Mouse (Mus musculus): ENCODE data around the gene Kirrel2. TPM values are rescaled to one million over a fixed set of nuclear protein-coding genes. Genes with fewer than 3 reads are reported as not detected.

Kirrel2 gene
- polyA plus RNA-seq, 1 experiment from 2014 or later: 0.17 TPM

GRCm38 (mm10) chr7:30409789-30410188, 47.7 kb downstream of the Kirrel2 start:
- 79% methylated on average over 2 of the region's 2 CpGs for WGBS

GRCm38 (mm10) chr7:30408639-30409038, 48.9 kb downstream of the Kirrel2 start:
- ATAC-seq (ENCODE audit: insufficient number of reproducible peaks, insufficient read depth, low FRiP score, low TSS enrichment, low read depth): no peak
- Histone ChIP-seq H3K27me3 (0 out of 2 replicates have a peak, but pooled peaks cover 6% of the 10 kb centered on the region), H3K4me2 (no peak overlapping the region), H3K9me3 (peaks cover 6% of the 10 kb centered on the region; the same call in 1 of the 2 replicates), H3K4me1 (no peaks in the 10 kb centered on the region), H3K9ac (no peak overlapping the region), H3K27ac (no peak overlapping the region), H3K36me3 (no peaks in the 10 kb centered on the region), H3K4me3 (no peak overlapping the region)
- 84% methylated on average over 3 of the region's 3 CpGs for WGBS

More at GRCm38 (mm10) chr7:30409789-30410188, 47.7 kb downstream of the Kirrel2 start:
- peaks cover 6% of the 10 kb centered on the region; the same call in 1 of the 2 replicates for H3K9me3 ChIP-seq
- H3K4me3 ChIP-seq: no peak overlapping the region
- H3K4me2 ChIP-seq: no peak overlapping the region
- H3K27ac ChIP-seq: no peak overlapping the region
- H3K9ac ChIP-seq: no peak overlapping the region
- H3K36me3 ChIP-seq: no peaks in the 10 kb centered on the region
- H3K4me1 ChIP-seq: no peaks in the 10 kb centered on the region
- no peak for ATAC-seq (ENCODE audit: insufficient number of reproducible peaks, insufficient read depth, low FRiP score, low TSS enrichment, low read depth)
- 0 out of 2 replicates have a peak, but pooled peaks cover 6% of the 10 kb centered on the region for H3K27me3 ChIP-seq

DNA sequence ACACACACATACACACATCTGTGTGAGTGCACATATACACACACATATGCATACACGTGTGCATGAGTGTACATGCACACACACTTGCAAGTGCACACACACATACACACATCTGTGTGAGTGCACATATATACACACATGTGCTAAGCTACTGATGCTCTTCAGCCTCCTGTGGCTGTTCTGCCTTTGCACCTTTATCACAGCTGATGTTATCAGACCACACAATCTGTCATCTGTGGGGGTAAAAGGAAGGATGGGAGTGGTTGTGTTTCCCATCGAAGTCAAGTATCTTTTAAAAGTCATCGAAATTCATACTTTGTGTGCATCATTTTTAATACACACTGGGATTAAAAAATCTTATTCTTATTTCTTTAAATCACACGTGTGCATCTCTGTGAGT, 55.1 kb downstream of the Kirrel2 start:
- Histone ChIP-seq H3K4me1 (no peaks in the 10 kb centered on the region), H3K27ac (no peak overlapping the region), H3K9ac (no peak overlapping the region), H3K9me3 (peaks cover 6% of the 10 kb centered on the region; the same call in 1 of the 2 replicates), H3K4me3 (no peak overlapping the region), H3K27me3 (no peaks in the 10 kb centered on the region), H3K36me3 (no peaks in the 10 kb centered on the region), H3K4me2 (no peak overlapping the region)
- ATAC-seq (ENCODE audit: insufficient number of reproducible peaks, insufficient read depth, low FRiP score, low TSS enrichment, low read depth): no peak
- WGBS: 69% methylated on average over 4 of the region's 4 CpGs

DNA sequence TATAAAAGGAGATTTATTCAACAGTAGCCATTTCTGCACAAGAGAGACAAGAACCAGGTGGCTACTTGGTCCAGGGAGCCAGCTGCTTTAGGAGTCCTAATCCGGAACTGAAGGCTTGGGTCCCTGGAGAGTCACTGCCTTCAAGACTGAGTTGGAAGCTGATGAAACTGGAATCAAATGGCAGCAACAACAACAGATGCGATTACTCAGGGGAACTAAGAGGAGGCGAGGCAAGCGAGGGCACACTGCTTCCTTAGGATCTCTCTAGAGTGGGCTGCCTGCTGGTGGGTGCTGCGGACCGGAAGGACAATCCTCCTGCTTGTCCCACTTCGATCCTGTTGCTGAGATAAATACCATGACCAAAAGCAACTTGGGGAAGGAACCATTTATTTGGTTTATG, 57.8 kb downstream of the Kirrel2 start:
- no peak for ATAC-seq (ENCODE audit: insufficient number of reproducible peaks, insufficient read depth, low FRiP score, low TSS enrichment, low read depth)
- Histone ChIP-seq H3K9me3 (no peaks in the 10 kb centered on the region), H3K36me3 (no peaks in the 10 kb centered on the region), H3K4me2 (no peak overlapping the region), H3K27me3 (no peaks in the 10 kb centered on the region), H3K27ac (no peak overlapping the region), H3K4me1 (no peaks in the 10 kb centered on the region), H3K9ac (no peak overlapping the region), H3K4me3 (no peak overlapping the region)
- 41% methylated on average over 7 of the region's 7 CpGs for WGBS

Other genes with a start within 250 kb of the Kirrel2 start
- 180 and 201 TPM in 2 replicates for gene Polr2i, start 225.7 kb downstream of the Kirrel2 start, polyA plus RNA-seq (2015; fragmentation: Nextera tagmentation; extraction: Ambion mirVana)
- 213 and 214 TPM in 2 replicates for gene Tbcb, start 225.4 kb downstream of the Kirrel2 start, polyA plus RNA-seq (2015; fragmentation: Nextera tagmentation; extraction: Ambion mirVana)
- gene Ovol3, start 222.0 kb downstream of the Kirrel2 start, polyA plus RNA-seq (2015; fragmentation: Nextera tagmentation; extraction: Ambion mirVana): 0.30 TPM in 1 of 2 replicates, not detected in the other
- gene Thap8, start 177.6 kb downstream of the Kirrel2 start, polyA plus RNA-seq (2015; fragmentation: Nextera tagmentation; extraction: Ambion mirVana): 0.15 and 0.59 TPM in 2 replicates
- gene Wdr62, start 177.3 kb downstream of the Kirrel2 start, polyA plus RNA-seq (2015; fragmentation: Nextera tagmentation; extraction: Ambion mirVana): 6.4 and 8.3 TPM in 2 replicates
- 60.7 and 61.0 TPM in 2 replicates for gene Clip3, start 166.0 kb downstream of the Kirrel2 start, polyA plus RNA-seq (2015; fragmentation: Nextera tagmentation; extraction: Ambion mirVana)
- 91.8 and 104 TPM in 2 replicates for gene Alkbh6, start 149.0 kb downstream of the Kirrel2 start, polyA plus RNA-seq (2015; fragmentation: Nextera tagmentation; extraction: Ambion mirVana)
- 54.6 and 59.4 TPM in 2 replicates for gene Syne4, start 142.9 kb downstream of the Kirrel2 start, polyA plus RNA-seq (2015; fragmentation: Nextera tagmentation; extraction: Ambion mirVana)
- gene E130208F15Rik, start 135.9 kb downstream of the Kirrel2 start, polyA plus RNA-seq (2015; fragmentation: Nextera tagmentation; extraction: Ambion mirVana): 5.1 TPM in 1 of 2 replicates, not detected in the other
- 19.2 and 22.5 TPM in 2 replicates for gene Sdhaf1, start 133.8 kb downstream of the Kirrel2 start, polyA plus RNA-seq (2015; fragmentation: Nextera tagmentation; extraction: Ambion mirVana)
- 5.8 and 7.5 TPM in 2 replicates for gene Lrfn3, start 94.9 kb downstream of the Kirrel2 start, polyA plus RNA-seq (2015; fragmentation: Nextera tagmentation; extraction: Ambion mirVana)
- 38.9 and 40.9 TPM in 2 replicates for gene Tyrobp, start 43.9 kb downstream of the Kirrel2 start, polyA plus RNA-seq (2015; fragmentation: Nextera tagmentation; extraction: Ambion mirVana)
- gene Hcst, start 37.8 kb downstream of the Kirrel2 start, polyA plus RNA-seq (2015; fragmentation: Nextera tagmentation; extraction: Ambion mirVana): 0.72 and 0.91 TPM in 2 replicates
- gene Nfkbid, start 36.0 kb downstream of the Kirrel2 start, polyA plus RNA-seq (2015; fragmentation: Nextera tagmentation; extraction: Ambion mirVana): 1.8 and 2.5 TPM in 2 replicates
- 53.4 and 54.1 TPM in 2 replicates for gene Aplp1, start 12.2 kb downstream of the Kirrel2 start, polyA plus RNA-seq (2015; fragmentation: Nextera tagmentation; extraction: Ambion mirVana)
- 0.13 and 0.36 TPM in 2 replicates for gene Nphs1, start 625 bp upstream of the Kirrel2 start, polyA plus RNA-seq (2015; fragmentation: Nextera tagmentation; extraction: Ambion mirVana)
- gene Prodh2, start 35.9 kb upstream of the Kirrel2 start, polyA plus RNA-seq (2015; fragmentation: Nextera tagmentation; extraction: Ambion mirVana): 0.73 TPM in 1 of 2 replicates, not detected in the other
- 16.4 and 17.5 TPM in 2 replicates for gene Arhgap33, start 77.4 kb upstream of the Kirrel2 start, polyA plus RNA-seq (2015; fragmentation: Nextera tagmentation; extraction: Ambion mirVana)
- 16.5 and 21.0 TPM in 2 replicates for gene Hspb6, start 94.5 kb upstream of the Kirrel2 start, polyA plus RNA-seq (2015; fragmentation: Nextera tagmentation; extraction: Ambion mirVana)
- gene Proser3, start 94.6 kb upstream of the Kirrel2 start, polyA plus RNA-seq (2015; fragmentation: Nextera tagmentation; extraction: Ambion mirVana): 15.8 and 17.4 TPM in 2 replicates
- 44.1 and 47.7 TPM in 2 replicates for gene Lin37, start 102.1 kb upstream of the Kirrel2 start, polyA plus RNA-seq (2015; fragmentation: Nextera tagmentation; extraction: Ambion mirVana)
- gene U2af1l4, start 105.6 kb upstream of the Kirrel2 start, polyA plus RNA-seq (2015; fragmentation: Nextera tagmentation; extraction: Ambion mirVana): 97.0 and 104 TPM in 2 replicates
- gene Gm49396, start 105.7 kb upstream of the Kirrel2 start, polyA plus RNA-seq (2015; fragmentation: Nextera tagmentation; extraction: Ambion mirVana): 14.9 and 15.4 TPM in 2 replicates
- 131 and 138 TPM in 2 replicates for gene Psenen, start 105.9 kb upstream of the Kirrel2 start, polyA plus RNA-seq (2015; fragmentation: Nextera tagmentation; extraction: Ambion mirVana)
- 4.3 and 4.8 TPM in 2 replicates for gene Igflr1, start 107.7 kb upstream of the Kirrel2 start, polyA plus RNA-seq (2015; fragmentation: Nextera tagmentation; extraction: Ambion mirVana)
- 9.3 and 13.8 TPM in 2 replicates for gene Kmt2b, start 131.0 kb upstream of the Kirrel2 start, polyA plus RNA-seq (2015; fragmentation: Nextera tagmentation; extraction: Ambion mirVana)
- 0.27 and 0.29 TPM in 2 replicates for gene Zbtb32, start 141.2 kb upstream of the Kirrel2 start, polyA plus RNA-seq (2015; fragmentation: Nextera tagmentation; extraction: Ambion mirVana)
- gene Upk1a, start 155.2 kb upstream of the Kirrel2 start, polyA plus RNA-seq (2015; fragmentation: Nextera tagmentation; extraction: Ambion mirVana): 0.28 and 0.55 TPM in 2 replicates
- 818 and 841 TPM in 2 replicates for gene Cox6b1, start 168.5 kb upstream of the Kirrel2 start, polyA plus RNA-seq (2015; fragmentation: Nextera tagmentation; extraction: Ambion mirVana)
- gene Etv2, start 178.2 kb upstream of the Kirrel2 start, polyA plus RNA-seq (2015; fragmentation: Nextera tagmentation; extraction: Ambion mirVana): not detected in 2 replicates
- 128 and 139 TPM in 2 replicates for gene Rbm42, start 192.6 kb upstream of the Kirrel2 start, polyA plus RNA-seq (2015; fragmentation: Nextera tagmentation; extraction: Ambion mirVana)
- 51.0 and 51.3 TPM in 2 replicates for gene Haus5, start 207.3 kb upstream of the Kirrel2 start, polyA plus RNA-seq (2015; fragmentation: Nextera tagmentation; extraction: Ambion mirVana)
- gene Pmis2, start 213.9 kb upstream of the Kirrel2 start, polyA plus RNA-seq (2015; fragmentation: Nextera tagmentation; extraction: Ambion mirVana): not detected in 2 replicates
- not detected in 2 replicates for gene 2200002J24Rik, start 241.2 kb upstream of the Kirrel2 start, polyA plus RNA-seq (2015; fragmentation: Nextera tagmentation; extraction: Ambion mirVana)

All from embryonic facial prominence, embryonic 13.5 days (tissue).